Mouse (Mus musculus) erythroblast, embryonic 14.5 days (primary cell): ENCODE measurements around the gene Senp7.

Source experiments
- GATA1 ChIP-seq: IDR thresholded peaks from 2 replicates; pipeline ENCODE4 v1.6.1; 2012; ENCODE audit warnings: low read length, inconsistent platforms, mixed read lengths
- TAL1 ChIP-seq: IDR thresholded peaks from 3 replicates; pipeline ENCODE4 v1.6.1; 2012; ENCODE audit warnings: low read length, inconsistent platforms, mixed read lengths

DNA sequence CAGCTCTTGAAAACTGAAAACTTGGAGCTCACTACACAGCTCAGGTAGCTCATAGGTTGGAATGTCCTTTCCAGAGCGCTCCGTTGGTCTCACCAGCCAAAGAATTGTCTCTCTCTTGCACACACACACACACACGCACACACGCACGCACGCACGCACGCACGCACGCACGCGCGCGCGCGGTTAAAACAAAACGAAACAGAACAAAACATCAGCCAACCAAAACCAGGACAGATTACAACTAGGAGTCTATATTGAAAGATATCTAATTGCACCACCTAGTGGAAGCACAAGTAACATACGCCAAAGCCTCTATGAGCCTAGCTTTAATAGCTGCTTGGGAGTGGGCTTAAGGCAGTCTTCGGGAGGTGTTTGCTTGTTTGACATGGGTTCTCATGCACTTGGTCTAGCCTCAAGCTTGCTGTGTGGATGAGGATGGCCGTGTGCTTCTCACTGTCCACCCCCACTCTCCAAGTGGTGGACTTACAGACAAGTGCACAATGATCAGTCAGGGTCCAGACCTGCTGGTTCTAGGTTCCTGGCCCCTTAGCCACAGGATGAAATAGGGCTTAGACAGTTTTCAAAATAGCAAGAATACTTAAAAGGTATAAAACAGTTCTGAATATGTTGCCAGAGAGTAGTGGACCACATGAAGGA lies 16.3 kb downstream of the Senp7 start:
- TF ChIP-seq GATA1 (no peak), TAL1 (no peak)
